Mouse (Mus musculus) G1E-ER4 (cell line): ENCODE results near the gene Shbg. TPM values are rescaled to one million over a fixed set of nuclear protein-coding genes. Genes with fewer than 3 reads are reported as not detected.
A peak's percentile ranks its signal among the peaks of the same experiment; 100 is the strongest.

Source experiments
- GATA1 ChIP-seq: IDR thresholded peaks from one replicate; pipeline ENCODE4 v1.8.0; 2012; ENCODE audit warnings: low read length, inconsistent platforms
- polyA plus RNA-seq: library from polyadenylated mRNA; stranded (reverse); fragments of >175 nt; gene quantifications from 2 replicates; pipeline ENCODE4 v1.2.3, GENCODE M21; 2012

Gene Shbg
- polyA plus RNA-seq, 1 experiment, result not detected

GRCm38 (mm10) chr11:69653399-69653798, 35.7 kb upstream of the Shbg start:
- no peak for TF ChIP-seq GATA1

- no peak for TF ChIP-seq GATA1
These were observed 28.2 kb upstream of the Shbg start for GRCm38 (mm10) chr11:69645860-69646259.

- TF ChIP-seq GATA1, result no peak
These were observed 17.8 kb upstream of the Shbg start for GRCm38 (mm10) chr11:69635471-69635870.

GRCm38 (mm10) chr11:69633128-69633866, 15.6 kb upstream of the Shbg start:
- no peak for TF ChIP-seq GATA1

- no peak for TF ChIP-seq GATA1
These were observed 14.8 kb upstream of the Shbg start, which contains the start of gene Fxr2 for GRCm38 (mm10) chr11:69632284-69633089. Gene Fxr2, plus strand, starts transcription at chr11:69632990.

GRCm38 (mm10) chr11:69629802-69630201, 12.1 kb upstream of the Shbg start:
- no peak for TF ChIP-seq GATA1

- TF ChIP-seq GATA1, result no peak
These were observed 10.6 kb upstream of the Shbg start for GRCm38 (mm10) chr11:69628286-69628685.

GRCm38 (mm10) chr11:69623006-69623405, 5.3 kb upstream of the Shbg start:
- TF ChIP-seq GATA1, result no peak

GRCm38 (mm10) chr11:69622406-69622805, 4.7 kb upstream of the Shbg start:
- TF ChIP-seq GATA1, result no peak

- no peak for TF ChIP-seq GATA1
These were observed 4.0 kb upstream of the Shbg start, which contains the start of gene Sat2 for GRCm38 (mm10) chr11:69621571-69622268. Gene Sat2, plus strand, starts transcription at chr11:69622024.

- TF ChIP-seq GATA1, result no peak
These were observed 2.8 kb upstream of the Shbg start for GRCm38 (mm10) chr11:69620394-69621081.

GRCm38 (mm10) chr11:69616781-69617180, 924 bp downstream of the Shbg start:
- no peak for TF ChIP-seq GATA1

- no peak for TF ChIP-seq GATA1
These were observed 4.0 kb downstream of the Shbg start for GRCm38 (mm10) chr11:69613553-69614256.

GRCm38 (mm10) chr11:69610899-69611298, 6.8 kb downstream of the Shbg start:
- TF ChIP-seq GATA1, result no peak

- TF ChIP-seq GATA1, result peak; percentile 21
These were observed 8.3 kb downstream of the Shbg start for GRCm38 (mm10) chr11:69609416-69609815.
